10 mouse cellular contexts compared by ENCODE assay signal in genomic region chr1:120074931-120075330, GRCm38 (mm10). TPM values are rescaled to one million over a fixed set of nuclear protein-coding genes. Genes with fewer than 3 reads are reported as not detected.
A peak's percentile ranks its signal among the peaks of the same experiment; 100 is the strongest.
DNase-seq lines count a peak whose midpoint lies in the region; ATAC-seq lines count a peak whose summit lies in the region.
"Had no signal": no experiment of that assay in that cellular context is flagged by ENCODE, and none has a peak within 500 bp of the region (broad histone marks: within the 10 kb centered on the region; RNA-seq: fewer than 3 reads in every experiment).

No protein-coding gene starts in this region.

- H3K9ac ChIP-seq in kidney, embryonic 14.5 days (ENCODE audit: low read depth, low read length), result no peak overlapping the region
- no peak overlapping the region for H3K9ac ChIP-seq in hindbrain, embryonic 14.5 days
- H3K9ac ChIP-seq: forebrain, embryonic 15.5 days had no signal

- WGBS in kidney, embryonic 14.5 days, result 82% methylated on average over 4 of the region's 4 CpGs
- WGBS in hindbrain, embryonic 14.5 days, result 81% methylated on average over 4 of the region's 4 CpGs

- H3K4me2 ChIP-seq in kidney, embryonic 14.5 days (replicated peaks; ENCODE audit: low read depth, low read length), result no peak overlapping the region
- no peak overlapping the region for H3K4me2 ChIP-seq in hindbrain, embryonic 14.5 days (replicated peaks)
- H3K4me2 ChIP-seq: forebrain, embryonic 15.5 days had no signal

- H3K27ac ChIP-seq in kidney, embryonic 14.5 days (ENCODE audit: low read depth, low read length), result no peak overlapping the region
- no peak overlapping the region for H3K27ac ChIP-seq in hindbrain, embryonic 14.5 days
- H3K27ac ChIP-seq: forebrain, embryonic 15.5 days had no signal

- no peak overlapping the region for H3K4me3 ChIP-seq in kidney, embryonic 14.5 days (ENCODE audit: low read length)
- no peak overlapping the region for H3K4me3 ChIP-seq in hindbrain, embryonic 14.5 days (replicated peaks; ENCODE audit: low read length)
- H3K4me3 ChIP-seq: forebrain, embryonic 15.5 days had no signal

- H3K27me3 ChIP-seq in kidney, embryonic 14.5 days (ENCODE audit: control insufficient read depth, insufficient read depth, low read length), result no peaks in the 10 kb centered on the region
- H3K27me3 ChIP-seq in hindbrain, embryonic 14.5 days (ENCODE audit: control insufficient read depth, insufficient read depth, low read length), result peaks cover 23% of the 10 kb centered on the region

- DNase-seq in kidney, adult 11 months, result peak; percentile 70
- DNase-seq in brain, adult 2 months (ENCODE audit: low read depth, low spot score), result peak; percentile 16
- peak; percentile 50 to 72 for DNase-seq in cerebellum, postnatal 25 days
- DNase-seq in kidney, postnatal 36 days, result peak; percentile 73 to 77
- no peak for DNase-seq in hindbrain, embryonic 14.5 days (ENCODE audit: low spot score)
- no peak for DNase-seq in ovary, adult 18-20 months (ENCODE audit: low spot score)
- DNase-seq: adrenal gland, postnatal 25 days; thymus, postnatal 25 days had no signal

- H3K9me3 ChIP-seq in kidney, embryonic 14.5 days (ENCODE audit: control insufficient read depth, low read length), result no peaks in the 10 kb centered on the region
- H3K9me3 ChIP-seq in hindbrain, embryonic 14.5 days (ENCODE audit: control insufficient read depth, low read length), result no peaks in the 10 kb centered on the region
- H3K9me3 ChIP-seq: forebrain, embryonic 15.5 days had no signal

- H3K4me1 ChIP-seq in kidney, embryonic 14.5 days (ENCODE audit: control insufficient read depth, insufficient read depth, low read length), result peaks cover 19% of the 10 kb centered on the region
- peaks cover 15% of the 10 kb centered on the region for H3K4me1 ChIP-seq in hindbrain, embryonic 14.5 days (replicated peaks; ENCODE audit: control insufficient read depth, insufficient read depth, low read length)

- no peaks in the 10 kb centered on the region for H3K36me3 ChIP-seq in kidney, embryonic 14.5 days (ENCODE audit: control insufficient read depth, insufficient read depth, low read length)
- no peaks in the 10 kb centered on the region for H3K36me3 ChIP-seq in hindbrain, embryonic 14.5 days (replicated peaks; ENCODE audit: control insufficient read depth, insufficient read depth)
- H3K36me3 ChIP-seq: forebrain, embryonic 15.5 days had no signal

- no peak for ATAC-seq in kidney, embryonic 14.5 days (ENCODE audit: low FRiP score, low TSS enrichment)
- ATAC-seq in hindbrain, embryonic 14.5 days (ENCODE audit: low FRiP score), result no peak
- ATAC-seq: forebrain, embryonic 15.5 days had no signal

RNA-seq across cellular contexts. Expression of gene Tmem37, which starts 1.1 kb away (rescaled TPM):
- polyA plus RNA-seq in kidney, embryonic 14.5 days (2014; fragmentation: Nextera tagmentation; extraction: Ambion mirVana), result 40.5 and 44.1 TPM in 2 replicates
- polyA plus RNA-seq in hindbrain, embryonic 14.5 days (2014; fragmentation: Nextera tagmentation; extraction: Ambion mirVana), result 7.5 and 10.1 TPM in 2 replicates

RNA-seq across cellular contexts. Expression of gene Dbi, which starts 45.9 kb away (rescaled TPM):
- 571 and 767 TPM in 2 replicates for polyA plus RNA-seq in kidney, embryonic 14.5 days (2014; fragmentation: Nextera tagmentation; extraction: Ambion mirVana)
- polyA plus RNA-seq in hindbrain, embryonic 14.5 days (2014; fragmentation: Nextera tagmentation; extraction: Ambion mirVana), result 1,408 and 1,660 TPM in 2 replicates

RNA-seq across cellular contexts. Expression of gene 3110009E18Rik, which starts 46.1 kb away (rescaled TPM):
- polyA plus RNA-seq in kidney, embryonic 14.5 days (2014; fragmentation: Nextera tagmentation; extraction: Ambion mirVana), result 22.2 and 31.9 TPM in 2 replicates
- 14.5 and 16.3 TPM in 2 replicates for polyA plus RNA-seq in hindbrain, embryonic 14.5 days (2014; fragmentation: Nextera tagmentation; extraction: Ambion mirVana)

Comparison
In these comparisons a context has a peak if more than half of its experiments do, and no peak if none do; other contexts are left out.
1. DNase-seq: peak in kidney, adult 11 months (single experiment), brain, adult 2 months (single experiment), cerebellum, postnatal 25 days (2 of 2) and kidney, postnatal 36 days (2 of 2); none in hindbrain, embryonic 14.5 days (single experiment) and ovary, adult 18-20 months (single experiment).